Mouse (Mus musculus) testis, adult 2 months (tissue): ENCODE measurements around the gene Slc35b4. TPM values are rescaled to one million over a fixed set of nuclear protein-coding genes. Genes with fewer than 3 reads are reported as not detected.

Source experiments
- H3K27ac ChIP-seq: fragments of 200-500 bp; 2 replicates; pipeline ENCODE4 v1.5.1; 2012; ENCODE audit warnings: low read depth, low read length; ENCODE audit not compliant: control insufficient read depth, insufficient read depth
- H3K27me3 ChIP-seq: fragments of 200-500 bp; 2 replicates; pipeline ENCODE4 v1.6.1; 2012; ENCODE audit warnings: mild to moderate bottlenecking, low read length, moderate library complexity; ENCODE audit not compliant: control insufficient read depth, insufficient read depth
- H3K36me3 ChIP-seq: fragments of 200-500 bp; 2 replicates; pipeline ENCODE4 v1.6.1; 2012; ENCODE audit warnings: mild to moderate bottlenecking, low read length; ENCODE audit not compliant: control insufficient read depth, insufficient read depth
- H3K4me1 ChIP-seq: fragments of 200-500 bp; 2 replicates; pipeline ENCODE4 v1.6.1; 2012; ENCODE audit warnings: low read length; ENCODE audit not compliant: control insufficient read depth, insufficient read depth
- H3K4me3 ChIP-seq: fragments of 200-500 bp; 2 replicates; pipeline ENCODE4 v1.5.1; 2012; ENCODE audit warnings: low read depth, mild to moderate bottlenecking, low read length, moderate library complexity, mixed read lengths; ENCODE audit not compliant: control insufficient read depth
- CTCF ChIP-seq: fragments of 200-500 bp; IDR thresholded peaks from 2 replicates; pipeline ENCODE4 v1.5.1; 2012; ENCODE audit warnings: low read depth, mild to moderate bottlenecking, inconsistent platforms, low read length, moderate library complexity; ENCODE audit not compliant: control insufficient read depth, insufficient read depth, insufficient replicate concordance
- POLR2A ChIP-seq: fragments of 200-500 bp; IDR thresholded peaks from 2 replicates; pipeline ENCODE4 v1.6.1; 2012; ENCODE audit warnings: low read depth, mild to moderate bottlenecking, inconsistent platforms, low read length, moderate library complexity; ENCODE audit not compliant: control insufficient read depth
- polyA plus RNA-seq: library from polyadenylated mRNA; depleted of rRNA; stranded (reverse); fragments of >200 nt; gene quantifications from 2 replicates; pipeline ENCODE4 v1.2.3, GENCODE M21; 2012

Gene Slc35b4
- polyA plus RNA-seq, 1 experiment = 24.5 TPM

- Histone ChIP-seq H3K27me3 (no peaks in the 10 kb centered on the region), H3K4me1 (no peaks in the 10 kb centered on the region), H3K36me3 (peaks cover 1% of the 10 kb centered on the region; the same call in 1 of the 2 replicates), H3K4me3 (no peak overlapping the region), H3K27ac (no peak overlapping the region)
- TF ChIP-seq POLR2A (no peak), CTCF (no peak)
These were observed 19.8 kb downstream of the Slc35b4 start for GRCm38 (mm10) chr6:34156841-34157748.

DNA sequence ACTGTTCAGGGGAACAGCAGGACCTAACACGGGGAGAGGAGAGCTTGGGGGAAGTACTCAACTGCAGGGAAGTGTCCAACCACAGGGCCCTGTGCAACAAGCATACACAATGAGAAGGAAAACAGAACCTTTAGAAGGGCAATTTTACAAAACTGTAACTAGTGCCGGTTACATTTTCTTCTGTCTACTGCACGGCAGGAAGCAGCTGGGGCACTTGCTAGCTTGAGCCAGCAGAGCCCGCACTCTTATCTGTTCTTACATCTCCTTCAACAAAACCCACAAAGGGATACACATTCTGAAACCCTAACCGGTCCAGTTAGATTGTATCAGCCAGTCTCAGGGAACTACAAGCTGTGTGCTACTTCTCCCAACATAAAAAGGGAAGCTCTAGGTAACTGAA lies 20.9 kb downstream of the Slc35b4 start:
- peaks cover 1% of the 10 kb centered on the region; the same call in 1 of the 2 replicates for H3K36me3 ChIP-seq
- no peaks in the 10 kb centered on the region for H3K27me3 ChIP-seq
- no peak for TF ChIP-seq CTCF
- TF ChIP-seq POLR2A = no peak
- no peaks in the 10 kb centered on the region for H3K4me1 ChIP-seq
- H3K4me3 ChIP-seq = no peak overlapping the region
- no peak overlapping the region for H3K27ac ChIP-seq

GRCm38 (mm10) chr6:34155137-34155804 lies 21.6 kb downstream of the Slc35b4 start:
- peaks cover 1% of the 10 kb centered on the region; the same call in 1 of the 2 replicates for H3K36me3 ChIP-seq
- TF ChIP-seq CTCF (no peak), POLR2A (no peak)
- no peaks in the 10 kb centered on the region for H3K27me3 ChIP-seq
- no peak overlapping the region for H3K27ac ChIP-seq
- no peak overlapping the region for H3K4me3 ChIP-seq
- no peaks in the 10 kb centered on the region for H3K4me1 ChIP-seq

GRCm38 (mm10) chr6:34154202-34154601 lies 22.7 kb downstream of the Slc35b4 start:
- TF ChIP-seq POLR2A (no peak), CTCF (no peak)
- no peaks in the 10 kb centered on the region for H3K4me1 ChIP-seq

GRCm38 (mm10) chr6:34153069-34154052 lies 23.6 kb downstream of the Slc35b4 start:
- Histone ChIP-seq H3K4me3 (no peak overlapping the region), H3K27me3 (no peaks in the 10 kb centered on the region), H3K4me1 (no peaks in the 10 kb centered on the region), H3K36me3 (no peaks in the 10 kb centered on the region), H3K27ac (no peak overlapping the region)
- no peak for TF ChIP-seq CTCF
- TF ChIP-seq POLR2A = no peak

More at GRCm38 (mm10) chr6:34154202-34154601, 22.7 kb downstream of the Slc35b4 start:
- no peak overlapping the region for H3K4me3 ChIP-seq
- peaks cover 1% of the 10 kb centered on the region; the same call in 1 of the 2 replicates for H3K36me3 ChIP-seq
- H3K27me3 ChIP-seq = no peaks in the 10 kb centered on the region
- H3K27ac ChIP-seq = no peak overlapping the region

DNA sequence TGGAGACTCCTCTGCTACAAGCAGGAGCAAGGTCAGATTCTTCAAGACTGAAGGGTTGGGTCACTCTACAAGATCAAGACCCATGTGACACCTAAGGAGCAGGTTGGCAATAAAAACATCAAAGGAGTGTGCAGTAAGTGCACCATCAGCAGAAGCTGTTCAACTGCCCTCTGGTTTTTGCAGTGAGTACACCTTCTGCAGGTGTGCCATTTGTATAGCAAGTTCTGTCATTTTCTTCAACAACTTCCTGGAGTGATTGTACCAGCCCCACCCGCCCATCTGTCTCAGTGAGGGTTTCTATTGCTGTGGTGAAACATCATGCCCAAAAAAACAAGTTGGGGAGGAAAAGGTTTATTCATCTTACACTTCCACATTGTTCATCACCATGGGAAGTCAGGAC lies 27.1 kb downstream of the Slc35b4 start:
- H3K27me3 ChIP-seq = no peaks in the 10 kb centered on the region

More for the DNA sequence above, 27.1 kb downstream of the Slc35b4 start:
- Histone ChIP-seq H3K27ac (no peak overlapping the region), H3K4me3 (no peak overlapping the region), H3K4me1 (no peaks in the 10 kb centered on the region), H3K36me3 (no peaks in the 10 kb centered on the region)
- no peak for TF ChIP-seq POLR2A
